Mouse (Mus musculus) heart, postnatal 10 days (tissue): ENCODE measurements around the gene Nemp1. TPM values are rescaled to one million over a fixed set of nuclear protein-coding genes. Genes with fewer than 3 reads are reported as not detected.
"Not testable (repeated sequence)": the region's sequence is repeated elsewhere in the genome, so short reads cannot be mapped to it uniquely, and the experiment has no call there.

ENCODE experiments used
- DNase-seq, 2 experiments: peaks; one replicate each; pipeline ENCODE4 v3.0.0; 2021
- intact Hi-C: fragments of 180-260 bp; cut with DNase I; formaldehyde crosslinking; loops from one replicate; pipeline ENCODE4 v1.15.1; 2025
- total RNA-seq, 2 experiments: library from RNA; stranded (reverse); gene quantifications; 2 replicates each; pipeline ENCODE4 v1.2.3; 2021

Nemp1 gene
- total RNA-seq, 2 experiments from 2014 or later: 5.0 to 7.0 TPM

- intact Hi-C loops: loop anchor here (2.0 kb wide), 1 partner anchor 24 kb away; the partner anchor contains the start of gene Nemp1
Observed at GRCm38 (mm10) chr10:127642772-127643552, 23.7 kb upstream of the Nemp1 start, which contains the start of gene Stat6. Gene Stat6 (plus strand): TSS chr10:127642986.

GRCm38 (mm10) chr10:127643553-127644238 is 23.0 kb upstream of the Nemp1 start:
- DNase-seq: peak; percentile 88 to 90
- intact Hi-C loops: loop anchor here (2.0 kb wide), 2 partner anchors 17 to 23 kb away; partner anchors contain the start of gene Nemp1

More at GRCm38 (mm10) chr10:127642772-127643552, 23.7 kb upstream of the Nemp1 start, which contains the start of gene Stat6:
- DNase-seq: peak; percentile 87

- intact Hi-C loops: loop anchor here (2.0 kb wide), 1 partner anchor 15 kb away; no protein-coding TSS in a partner anchor
- DNase-seq: no peak
Observed at GRCm38 (mm10) chr10:127645791-127646190, 20.9 kb upstream of the Nemp1 start.

GRCm38 (mm10) chr10:127652906-127653638 is 13.6 kb upstream of the Nemp1 start:
- no peak for DNase-seq
- intact Hi-C loops: no loop called here

GRCm38 (mm10) chr10:127654970-127655579 is 11.6 kb upstream of the Nemp1 start:
- intact Hi-C loops: no loop called here
- DNase-seq: no peak

- DNase-seq, intact Hi-C loops: not testable (repeated sequence)
Observed at GRCm38 (mm10) chr10:127657617-127658016, 9.1 kb upstream of the Nemp1 start.

GRCm38 (mm10) chr10:127658076-127658475 is 8.6 kb upstream of the Nemp1 start:
- no peak for DNase-seq
- intact Hi-C loops: no loop called here

- intact Hi-C loops: no loop called here
Observed at GRCm38 (mm10) chr10:127659551-127659950, 7.2 kb upstream of the Nemp1 start.

GRCm38 (mm10) chr10:127661291-127661914 is 5.3 kb upstream of the Nemp1 start:
- DNase-seq: peak; percentile 44 to 46

More at GRCm38 (mm10) chr10:127659551-127659950, 7.2 kb upstream of the Nemp1 start:
- DNase-seq: no peak

GRCm38 (mm10) chr10:127661915-127662663 is 4.6 kb upstream of the Nemp1 start:
- intact Hi-C loops: loop anchor here (2.0 to 10.0 kb wide), 3 partner anchors 17 to 467 kb away; partner anchors contain the start of genes Arhgef25 and Dtx3
- DNase-seq: peak; percentile 78 to 79

More at GRCm38 (mm10) chr10:127661291-127661914, 5.3 kb upstream of the Nemp1 start:
- intact Hi-C loops: loop anchor here (2.0 to 10.0 kb wide), 3 partner anchors 17 to 467 kb away; partner anchors contain the start of genes Arhgef25 and Dtx3

GRCm38 (mm10) chr10:127662666-127663253 is 3.9 kb upstream of the Nemp1 start:
- intact Hi-C loops: loop anchor here (10.0 kb wide), 2 partner anchors 368 to 468 kb away; partner anchors contain the start of genes Arhgef25 and Dtx3
- DNase-seq: peak; percentile 32 to 41

- intact Hi-C loops: loop anchor here (10.0 kb wide), 2 partner anchors 369 to 469 kb away; partner anchors contain the start of genes Arhgef25 and Dtx3
- DNase-seq: peak in 1 of 2 experiments; percentile 20
Observed at GRCm38 (mm10) chr10:127663590-127663989, 3.1 kb upstream of the Nemp1 start.

GRCm38 (mm10) chr10:127664166-127664565 is 2.5 kb upstream of the Nemp1 start:
- peak in 1 of 2 experiments; percentile 16 for DNase-seq
- intact Hi-C loops: loop anchor here (10.0 kb wide), 2 partner anchors 369 to 469 kb away; partner anchors contain the start of genes Arhgef25 and Dtx3

- peak in 1 of 2 experiments; percentile 9 for DNase-seq
- intact Hi-C loops: loop anchor here (10.0 kb wide), 2 partner anchors 370 to 470 kb away; partner anchors contain the start of genes Arhgef25 and Dtx3
Observed at GRCm38 (mm10) chr10:127664891-127665290, 1.8 kb upstream of the Nemp1 start.

- intact Hi-C loops: loop anchor here (2.0 to 10.0 kb wide), 3 partner anchors 23 to 471 kb away; partner anchors contain the start of genes Arhgef25, Dtx3 and Stat6
- peak; percentile 30 to 48 for DNase-seq
Observed at GRCm38 (mm10) chr10:127665366-127666181, 1.1 kb upstream of the Nemp1 start.

- intact Hi-C loops: loop anchor here (2.0 to 10.0 kb wide), 3 partner anchors 25 to 473 kb away; partner anchors contain the start of genes Arhgef25, Dtx3 and Stat6
- peak; percentile 92 to 93 for DNase-seq
Observed at GRCm38 (mm10) chr10:127667269-127668092, 780 bp downstream of the Nemp1 start.
